Mouse (Mus musculus) forebrain, postnatal 0 days (tissue): ENCODE measurements around the gene Nup98. TPM values are rescaled to one million over a fixed set of nuclear protein-coding genes. Genes with fewer than 3 reads are reported as not detected.

ENCODE experiments used
- ATAC-seq: fragments of 200-750 bp; cut with Nextera tagmentation; 2 replicates; pipeline ENCODE4 v1.8.0; 2017; ENCODE audit warnings: mild to moderate bottlenecking, moderate library complexity
- DNase-seq: peaks from one replicate; pipeline ENCODE4 v3.0.0-alpha.2; 2015
- H3K27ac ChIP-seq: fragments of 300-500 bp; sonication (generic); 2 replicates; pipeline ENCODE4 v1.5.1; 2014; ENCODE audit warnings: low read depth, mild to moderate bottlenecking, antibody characterized with exemption, low read length, moderate library complexity, mixed read lengths
- H3K27me3 ChIP-seq: fragments of 300-500 bp; sonication (generic); 2 replicates; pipeline ENCODE4 v1.6.1; 2014; ENCODE audit warnings: mild to moderate bottlenecking, low read length, mixed read lengths; ENCODE audit not compliant: insufficient read depth
- H3K36me3 ChIP-seq: fragments of 300-500 bp; sonication (generic); 2 replicates; pipeline ENCODE4 v1.6.1; 2014; ENCODE audit warnings: mild to moderate bottlenecking, moderate library complexity; ENCODE audit not compliant: insufficient read depth
- H3K4me1 ChIP-seq: fragments of 300-500 bp; sonication (generic); 2 replicates; pipeline ENCODE4 v1.6.1; 2014; ENCODE audit warnings: antibody characterized with exemption; ENCODE audit not compliant: insufficient read depth
- H3K4me2 ChIP-seq: fragments of 300-500 bp; sonication (generic); 2 replicates; pipeline ENCODE4 v1.6.1; 2014; ENCODE audit warnings: low read depth, mild to moderate bottlenecking, moderate library complexity
- H3K4me3 ChIP-seq: fragments of 300-500 bp; sonication (generic); 2 replicates; pipeline ENCODE4 v1.5.1; 2014; ENCODE audit warnings: low read depth, low read length, mixed read lengths
- H3K9ac ChIP-seq: fragments of 300-500 bp; sonication (generic); 2 replicates; pipeline ENCODE4 v1.6.1; 2014; ENCODE audit warnings: mild to moderate bottlenecking
- H3K9me3 ChIP-seq: fragments of 300-500 bp; sonication (generic); 2 replicates; pipeline ENCODE4 v1.6.1; 2016; ENCODE audit warnings: low read length
- CTCF ChIP-seq: sonication (generic); IDR thresholded peaks from 2 replicates; pipeline ENCODE4 v1.5.1; 2016; ENCODE audit warnings: antibody characterized with exemption, control low read depth, low read depth
- WGBS: fragments of 180-500 bp; shearing (Covaris S2); extraction: QIAGEN DNeasy Blood & Tissue Kit; methylation state at CpG from one replicate; pipeline ENCODE4 v1.1.7; 2014; 5-methylcytosine and 5-hydroxymethylcytosine counted together
- polyA plus RNA-seq: library from polyadenylated mRNA; unstranded; fragments of >200 nt; fragmentation: Nextera tagmentation; extraction: Ambion mirVana; gene quantifications from 2 replicates; pipeline ENCODE4 v1.2.1, GENCODE M21; 2015
- total RNA-seq: library from RNA; depleted of rRNA; stranded (reverse); fragments of >200 nt; gene quantifications from 2 replicates; pipeline ENCODE4 v1.2.3, GENCODE M21; 2014

Nup98 gene
- total and polyA plus RNA-seq, 2 experiments from 2014 or later, result 9.5 to 40.9 TPM

DNA sequence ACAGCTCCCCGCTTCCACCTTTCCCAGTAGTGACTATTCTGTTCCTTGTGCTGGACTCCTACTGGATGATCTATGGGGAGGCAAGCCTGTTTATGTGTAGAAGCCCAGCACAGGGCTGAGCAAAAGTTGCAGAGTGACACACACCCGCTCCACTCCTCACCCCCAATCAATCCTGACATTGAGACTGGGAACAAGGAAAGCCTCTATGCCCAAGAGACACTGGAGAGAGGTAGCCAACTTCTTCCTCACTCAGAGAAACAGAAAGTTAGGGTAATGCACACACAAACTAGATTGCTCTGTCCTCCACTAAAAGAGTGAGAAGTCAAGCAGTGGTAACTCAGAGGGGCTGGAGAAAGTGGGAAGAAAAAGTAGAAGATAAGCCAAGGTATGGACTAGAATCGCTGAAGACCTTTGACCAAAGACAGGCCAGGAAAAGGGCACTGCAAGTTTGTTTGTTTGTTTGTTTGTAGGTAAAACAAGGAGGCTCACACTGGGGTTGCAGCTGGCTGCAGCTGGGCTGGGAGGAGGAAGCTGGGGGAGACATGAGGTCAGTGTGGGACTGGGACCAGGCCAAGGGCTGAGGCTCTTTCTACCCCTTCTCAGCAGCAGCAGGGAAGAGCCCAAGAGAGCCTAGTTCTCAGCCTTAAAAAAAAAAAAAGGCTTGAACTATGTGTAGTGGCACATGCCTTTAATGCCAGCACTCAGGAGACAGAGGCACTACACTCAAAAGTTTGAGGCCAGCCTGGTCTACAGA is 35.0 kb upstream of the Nup98 start:
- no peak overlapping the region for H3K27ac ChIP-seq
- no peak for DNase-seq
- no peak for TF ChIP-seq CTCF
- H3K4me1 ChIP-seq, result no peaks in the 10 kb centered on the region
- peaks cover 4% of the 10 kb centered on the region; the same call in 1 of the 2 replicates for H3K36me3 ChIP-seq
- WGBS, result 90% methylated on average over 3 of the region's 3 CpGs
- H3K4me2 ChIP-seq, result no peak overlapping the region
- H3K27me3 ChIP-seq, result no peaks in the 10 kb centered on the region
- ATAC-seq, result no peak
- H3K9me3 ChIP-seq, result no peaks in the 10 kb centered on the region
- H3K9ac ChIP-seq, result no peak overlapping the region
- H3K4me3 ChIP-seq, result no peak overlapping the region

DNA sequence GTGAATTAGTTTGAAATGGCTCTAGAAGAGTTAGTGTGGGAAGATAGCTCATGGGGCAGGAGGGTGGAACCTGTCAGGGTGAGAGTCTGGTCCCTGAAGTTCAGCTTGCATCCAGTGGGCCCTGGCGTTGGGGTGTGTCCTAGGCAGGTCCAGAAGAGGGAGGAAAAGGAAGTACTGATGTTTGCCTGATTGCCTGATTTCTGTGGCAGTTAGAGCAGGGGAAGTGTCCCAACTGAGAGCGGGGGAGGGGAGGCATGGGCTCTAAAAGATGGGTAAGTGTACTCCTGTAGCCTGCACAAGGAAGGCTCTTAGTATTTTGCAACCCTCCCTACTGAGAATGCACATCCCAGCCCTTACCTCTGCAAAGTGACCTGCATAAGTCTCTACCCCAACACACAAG is 33.9 kb upstream of the Nup98 start:
- no peaks in the 10 kb centered on the region for H3K9me3 ChIP-seq
- no peak for DNase-seq
- H3K4me1 ChIP-seq, result no peaks in the 10 kb centered on the region
- 93% methylated on average over 2 of the region's 2 CpGs for WGBS
- H3K36me3 ChIP-seq, result peaks cover 10% of the 10 kb centered on the region
- H3K9ac ChIP-seq, result no peak overlapping the region
- no peak for ATAC-seq
- H3K27ac ChIP-seq, result no peak overlapping the region
- TF ChIP-seq CTCF, result no peak
- H3K4me2 ChIP-seq, result no peak overlapping the region
- no peaks in the 10 kb centered on the region for H3K27me3 ChIP-seq
- no peak overlapping the region for H3K4me3 ChIP-seq

DNA sequence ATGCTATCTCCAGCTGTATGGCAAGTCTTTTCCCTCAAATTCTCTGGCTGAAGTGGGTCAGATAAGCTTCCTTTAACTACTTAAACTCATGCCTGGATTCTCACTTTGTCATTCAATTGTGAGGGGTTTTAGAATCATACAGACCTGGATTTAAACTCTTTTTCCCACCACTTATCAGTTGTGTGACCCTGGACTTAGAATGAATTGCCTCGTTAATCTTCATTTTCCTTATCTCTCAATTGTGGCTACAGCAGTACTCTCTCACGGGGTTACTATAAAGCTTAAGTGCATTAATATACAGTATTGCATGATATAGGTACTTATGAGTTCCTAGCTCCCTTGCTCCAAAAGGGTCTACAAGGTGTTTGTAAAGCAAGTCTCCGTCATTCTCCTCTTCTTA is 32.9 kb upstream of the Nup98 start:
- Histone ChIP-seq H3K9me3 (no peaks in the 10 kb centered on the region), H3K27me3 (no peaks in the 10 kb centered on the region), H3K9ac (no peak overlapping the region), H3K27ac (no peak overlapping the region), H3K4me1 (no peaks in the 10 kb centered on the region), H3K4me2 (no peak overlapping the region), H3K4me3 (no peak overlapping the region), H3K36me3 (peaks cover 13% of the 10 kb centered on the region)
- WGBS, result 87% methylated on average over 3 of the region's 3 CpGs
- DNase-seq, result no peak
- no peak for TF ChIP-seq CTCF
- ATAC-seq, result no peak

DNA sequence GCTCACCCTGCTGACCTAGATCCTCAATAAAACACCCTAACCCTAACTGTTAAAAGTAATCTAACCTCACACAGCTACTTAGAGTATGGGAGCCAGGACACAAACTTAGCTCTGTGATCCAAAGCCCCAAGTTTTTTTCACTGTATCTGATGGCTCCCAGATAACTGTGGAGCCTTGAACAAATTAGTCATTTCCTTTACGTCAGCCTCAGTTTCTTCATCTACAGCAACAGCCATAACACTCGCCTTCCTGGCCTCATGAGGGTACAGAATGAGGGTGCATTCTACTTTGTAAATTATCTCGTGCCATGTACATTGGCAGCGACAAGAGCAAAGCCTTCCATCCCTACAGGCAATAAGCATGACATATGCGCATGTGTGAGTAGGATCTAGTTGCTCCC is 32.4 kb upstream of the Nup98 start:
- WGBS, result 83% methylated on average over 5 of the region's 5 CpGs

DNA sequence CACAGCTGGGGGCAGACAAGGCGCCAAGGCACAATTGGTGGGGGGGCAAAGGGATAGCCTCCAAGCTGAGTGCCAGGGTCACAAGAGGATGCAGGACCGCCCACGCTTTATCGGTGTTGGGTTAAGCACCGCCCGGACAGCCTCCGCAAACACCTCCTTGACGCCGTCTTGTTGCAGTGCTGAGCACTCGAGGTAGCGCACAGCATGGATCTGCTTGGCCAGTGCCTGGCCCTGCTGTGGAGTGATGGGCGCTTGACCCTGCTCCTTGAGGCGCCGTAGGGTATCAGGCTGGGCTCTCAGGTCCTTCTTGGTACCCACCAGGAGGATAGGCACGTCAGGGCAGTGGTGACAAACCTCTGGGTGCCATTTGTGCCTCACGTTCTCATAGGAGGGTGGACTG is 29.6 kb upstream of the Nup98 start:
- Histone ChIP-seq H3K9me3 (no peaks in the 10 kb centered on the region), H3K4me1 (no peaks in the 10 kb centered on the region), H3K4me2 (no peak overlapping the region), H3K27me3 (no peaks in the 10 kb centered on the region), H3K27ac (no peak overlapping the region), H3K36me3 (peaks cover 33% of the 10 kb centered on the region), H3K9ac (no peak overlapping the region), H3K4me3 (no peak overlapping the region)
- DNase-seq (no peak), ATAC-seq (no peak)
- TF ChIP-seq CTCF, result no peak
- WGBS, result 95% methylated on average over 16 of the region's 16 CpGs

More for the DNA sequence above, 32.4 kb upstream of the Nup98 start:
- ATAC-seq, result no peak
- Histone ChIP-seq H3K27ac (no peak overlapping the region), H3K4me3 (no peak overlapping the region), H3K36me3 (peaks cover 18% of the 10 kb centered on the region), H3K9ac (no peak overlapping the region), H3K4me1 (no peaks in the 10 kb centered on the region), H3K9me3 (no peaks in the 10 kb centered on the region), H3K4me2 (no peak overlapping the region), H3K27me3 (no peaks in the 10 kb centered on the region)
- no peak for TF ChIP-seq CTCF
- DNase-seq, result no peak

DNA sequence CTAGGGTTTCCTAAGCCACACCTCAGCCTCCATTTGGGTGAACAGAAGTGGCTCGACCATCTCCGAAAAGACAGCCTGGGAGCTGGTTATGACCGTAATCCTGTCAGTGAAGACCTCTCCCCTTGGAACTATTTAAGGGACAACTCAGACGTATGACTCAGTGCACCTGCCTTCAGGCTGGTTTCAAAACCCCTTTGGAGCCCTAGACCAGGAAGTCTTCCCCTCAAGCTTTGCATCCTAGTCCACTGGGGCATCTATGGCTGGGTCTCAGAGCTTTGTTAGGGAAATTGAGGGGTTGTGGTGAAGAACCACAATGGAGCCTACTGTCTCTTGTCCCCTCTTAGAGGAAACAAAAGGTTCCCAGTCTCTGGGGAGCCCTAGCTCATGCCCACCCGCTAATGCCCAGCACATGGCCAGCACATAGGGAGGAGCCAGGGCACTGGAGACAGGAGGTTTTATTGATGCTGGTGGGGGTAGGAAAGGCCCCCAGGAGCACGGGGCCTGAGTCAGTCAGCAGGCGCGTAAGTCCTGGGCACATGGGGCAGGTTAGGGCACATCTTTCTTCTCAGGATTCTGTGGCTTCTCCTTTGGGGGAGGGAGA is 28.8 kb upstream of the Nup98 start:
- no peak for TF ChIP-seq CTCF
- Histone ChIP-seq H3K36me3 (peaks cover 33% of the 10 kb centered on the region), H3K9me3 (no peaks in the 10 kb centered on the region), H3K27me3 (no peaks in the 10 kb centered on the region), H3K27ac (no peak overlapping the region), H3K4me3 (no peak overlapping the region), H3K9ac (no peak overlapping the region), H3K4me1 (no peaks in the 10 kb centered on the region), H3K4me2 (no peak overlapping the region)
- WGBS, result 86% methylated on average over 8 of the region's 8 CpGs
- ATAC-seq, result no peak
- no peak for DNase-seq

DNA sequence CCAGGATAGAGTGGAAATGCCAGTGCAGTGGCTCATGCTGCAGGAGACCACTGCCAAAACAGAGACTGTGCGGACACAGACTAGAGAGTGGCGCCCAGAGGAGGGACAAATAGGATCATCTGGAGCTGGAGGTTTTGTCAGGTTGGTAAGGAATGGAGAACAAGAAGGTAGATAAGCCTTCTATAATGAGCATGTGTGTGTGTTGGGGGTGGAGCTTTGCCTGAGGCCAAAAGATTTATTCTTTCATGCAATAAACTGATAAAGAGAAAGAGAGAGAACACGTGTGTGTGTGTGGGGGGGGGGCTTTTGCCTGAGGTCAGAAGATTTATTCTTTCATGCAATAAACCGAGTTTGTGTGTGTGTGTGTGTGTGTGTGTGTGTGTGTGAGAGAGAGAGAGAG is 23.1 kb upstream of the Nup98 start:
- Histone ChIP-seq H3K27me3 (no peaks in the 10 kb centered on the region), H3K9ac (no peak overlapping the region), H3K4me2 (no peak overlapping the region), H3K4me1 (no peaks in the 10 kb centered on the region), H3K4me3 (no peak overlapping the region), H3K27ac (no peak overlapping the region), H3K36me3 (peaks cover 20% of the 10 kb centered on the region), H3K9me3 (no peaks in the 10 kb centered on the region)
- DNase-seq (no peak), ATAC-seq (no peak)
- WGBS, result 81% methylated on average over 4 of the region's 4 CpGs
- no peak for TF ChIP-seq CTCF
